Mouse (Mus musculus) megakaryocyte, embryonic 14.5 days (primary cell): ENCODE results near the gene Tmcc3.

Experiments used
- FLI1 ChIP-seq: IDR thresholded peaks from 2 replicates; pipeline ENCODE4 v1.6.1; 2012; ENCODE audit warnings: low read length, inconsistent platforms, mixed read lengths
- GATA1 ChIP-seq: IDR thresholded peaks from 3 replicates; pipeline ENCODE4 v1.6.1; 2012; ENCODE audit warnings: mixed read lengths, low read length, inconsistent platforms, borderline replicate concordance

DNA sequence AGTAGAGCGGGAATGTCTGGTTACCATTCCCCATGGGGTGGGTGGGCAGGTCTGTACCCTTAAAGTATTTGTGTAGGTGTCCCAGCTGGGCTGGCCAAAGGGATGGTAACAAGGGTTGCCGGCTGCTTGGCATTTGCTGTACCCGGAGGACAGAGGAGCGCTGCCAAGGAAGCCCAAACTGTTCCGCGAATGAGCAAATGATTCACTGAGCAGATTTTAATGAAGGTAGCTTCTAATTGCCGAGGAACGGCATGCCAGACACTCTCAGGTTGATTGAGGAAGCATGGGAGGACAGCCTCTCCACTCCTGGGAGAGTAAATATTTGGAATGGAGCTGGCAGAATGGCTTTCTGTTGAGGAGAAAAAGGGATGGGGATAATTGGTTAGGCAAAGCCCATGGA lies 29.6 kb upstream of the Tmcc3 start:
- TF ChIP-seq GATA1 (no peak), FLI1 (no peak)
